Mouse (Mus musculus) lung, adult 2 months (tissue): ENCODE data around the gene Rffl. TPM values are rescaled to one million over a fixed set of nuclear protein-coding genes. Genes with fewer than 3 reads are reported as not detected.

Source experiments
- DNase-seq: peaks from one replicate; pipeline ENCODE4 v3.0.0; 2022
- H3K4me1 ChIP-seq: fragments of 200-500 bp; 2 replicates; pipeline ENCODE4 v1.6.1; 2011; ENCODE audit warnings: low read length; ENCODE audit not compliant: control insufficient read depth, insufficient read depth
- H3K4me3 ChIP-seq: fragments of 200-500 bp; replicated peaks from 2 replicates; pipeline ENCODE3; 2011; ENCODE audit warnings: low read depth, mild to moderate bottlenecking, control low read depth, low read length; ENCODE audit errors: extremely low read depth
- CTCF ChIP-seq: fragments of 200-500 bp; IDR thresholded peaks from 2 replicates; pipeline ENCODE4 v1.5.1; 2011; ENCODE audit warnings: mild to moderate bottlenecking, low read length, control low read depth; ENCODE audit not compliant: insufficient read depth
- POLR2A ChIP-seq: fragments of 200-500 bp; IDR thresholded peaks from 2 replicates; pipeline ENCODE4 v1.6.1; 2011; ENCODE audit warnings: low read depth, mild to moderate bottlenecking, control low read depth, low read length, borderline replicate concordance; ENCODE audit errors: extremely low read depth
- WGBS: fragments of 180-500 bp; shearing (Covaris S2); methylation state at CpG from one replicate; pipeline ENCODE4 v1.1.7; 2018; 5-methylcytosine and 5-hydroxymethylcytosine counted together
- polyA plus RNA-seq: library from polyadenylated mRNA; depleted of rRNA; stranded (reverse); fragments of >200 nt; gene quantifications from 2 replicates; pipeline ENCODE4 v1.2.3, GENCODE M21; 2012

Gene Rffl
- polyA plus RNA-seq, 1 experiment: 10.4 TPM

- Histone ChIP-seq H3K4me1 (no peaks in the 10 kb centered on the region), H3K4me3 (no peak overlapping the region)
- DNase-seq: no peak
- TF ChIP-seq POLR2A (no peak), CTCF (no peak)
- 66% methylated on average over 3 of the region's 3 CpGs for WGBS
Measured at GRCm38 (mm10) chr11:82807370-82807769, 63.6 kb downstream of the Rffl start.

GRCm38 (mm10) chr11:82806656-82807055 lies 64.4 kb downstream of the Rffl start:
- TF ChIP-seq CTCF (no peak), POLR2A (no peak)
- Histone ChIP-seq H3K4me1 (no peaks in the 10 kb centered on the region), H3K4me3 (no peak overlapping the region)
- DNase-seq: no peak
- 68% methylated on average over 3 of the region's 3 CpGs for WGBS

- DNase-seq: no peak
- 83% methylated on average over 11 of the region's 11 CpGs for WGBS
- TF ChIP-seq POLR2A (no peak), CTCF (no peak)
- Histone ChIP-seq H3K4me1 (peaks cover 2% of the 10 kb centered on the region; the same call in 1 of the 2 replicates), H3K4me3 (no peak overlapping the region)
Measured at GRCm38 (mm10) chr11:82783453-82783852, 87.6 kb downstream of the Rffl start.

- TF ChIP-seq CTCF (no peak), POLR2A (no peak)
- peaks cover 2% of the 10 kb centered on the region; the same call in 1 of the 2 replicates for H3K4me1 ChIP-seq
- DNase-seq: no peak
- 46% methylated on average over 6 of the region's 6 CpGs for WGBS
- no peak overlapping the region for H3K4me3 ChIP-seq
Measured at GRCm38 (mm10) chr11:82782197-82782596, 88.8 kb downstream of the Rffl start.

GRCm38 (mm10) chr11:82780983-82781903 lies 89.8 kb downstream of the Rffl start, which contains the start of gene Lig3:
Gene Lig3, plus strand, starts transcription at chr11:82781108.
- no peak for TF ChIP-seq CTCF
- peak; percentile 80; the same call in 1 of the 2 replicates for TF ChIP-seq POLR2A
- Histone ChIP-seq H3K4me3 (peak within 1 kb of the TSS; percentile 85), H3K4me1 (peaks cover 2% of the 10 kb centered on the region; the same call in 1 of the 2 replicates)
- peak; percentile 94 for DNase-seq
- under 1% methylated on average over 85 of the region's 90 CpGs for WGBS

- TF ChIP-seq CTCF (no peak), POLR2A (no peak)
- no peak overlapping the region for H3K4me3 ChIP-seq
- WGBS: 35% methylated on average over 5 of the region's 5 CpGs
- no peak for DNase-seq
- peaks cover 2% of the 10 kb centered on the region; the same call in 1 of the 2 replicates for H3K4me1 ChIP-seq
Measured at GRCm38 (mm10) chr11:82780134-82780533, 90.9 kb downstream of the Rffl start.

- H3K4me1 ChIP-seq: no peaks in the 10 kb centered on the region; the same call in none of the 2 replicates
- no peak for DNase-seq
- peak overlapping the region; percentile 84 for H3K4me3 ChIP-seq
- under 1% methylated on average over 28 of the region's 28 CpGs for WGBS
- TF ChIP-seq CTCF: no peak
- TF ChIP-seq POLR2A: no peak
Measured at GRCm38 (mm10) chr11:82764438-82764924, 106.5 kb downstream of the Rffl start.

GRCm38 (mm10) chr11:82763742-82764437 lies 107.1 kb downstream of the Rffl start, which contains the start of the genes Cct6b and Zfp830:
Gene Cct6b, minus strand, starts transcription at chr11:82764321.
Gene Zfp830, plus strand, starts transcription at chr11:82764345.
- WGBS: under 1% methylated on average over 44 of the region's 44 CpGs
- peak; percentile 91 for DNase-seq
- Histone ChIP-seq H3K4me3 (peak within 1 kb of the TSS; percentile 84), H3K4me1 (no peaks in the 10 kb centered on the region; the same call in none of the 2 replicates)
- TF ChIP-seq POLR2A (peak; percentile 99), CTCF (no peak)

- peak overlapping the region; percentile 84 for H3K4me3 ChIP-seq
- 10% methylated on average over 4 of the region's 4 CpGs for WGBS
- DNase-seq: no peak
Measured at GRCm38 (mm10) chr11:82763261-82763660, 107.7 kb downstream of the Rffl start.

More at GRCm38 (mm10) chr11:82763261-82763660, 107.7 kb downstream of the Rffl start:
- H3K4me1 ChIP-seq: no peaks in the 10 kb centered on the region; the same call in none of the 2 replicates
- TF ChIP-seq CTCF (no peak), POLR2A (no peak)
